Mouse (Mus musculus) MEL (cell line): ENCODE results near the gene Pjvk.

Source experiments
- BHLHE40 ChIP-seq: IDR thresholded peaks from 2 replicates; pipeline ENCODE4 v1.6.1; 2012; ENCODE audit warnings: low read depth, mild to moderate bottlenecking, inconsistent platforms, low read length, improper control_type of control experiment, borderline replicate concordance
- CHD2 ChIP-seq: IDR thresholded peaks from 2 replicates; pipeline ENCODE4 v1.6.1; 2011; ENCODE audit warnings: low read length, improper control_type of control experiment
- CTCF ChIP-seq, 3 experiments: IDR thresholded peaks in 2 of 3; conservative IDR thresholded peaks in 1 of 3; 2 replicates each; pipeline ENCODE4 v1.5.1; 2011 to 2012; ENCODE audit warnings: low read length in 3 of 3, low read depth in 2 of 3, mild to moderate bottlenecking in 2 of 3, improper control_type of control experiment in 1 of 3, inconsistent platforms in 1 of 3, mixed read lengths in 1 of 3, moderate library complexity in 1 of 3; ENCODE audit not compliant: control insufficient read depth in 1 of 3, insufficient read depth in 1 of 3, poor library complexity in 1 of 3, severe bottlenecking in 1 of 3
- EP300 ChIP-seq, 2 experiments: IDR thresholded peaks; 2 replicates each; pipeline ENCODE4 v1.6.1; 2011; ENCODE audit warnings: improper control_type of control experiment in 2 of 2, low read length in 2 of 2, low read depth in 1 of 2, mild to moderate bottlenecking in 1 of 2
- HCFC1 ChIP-seq: IDR thresholded peaks from 2 replicates; pipeline ENCODE4 v1.6.1; 2012; ENCODE audit warnings: low read depth, mild to moderate bottlenecking, inconsistent platforms, low read length, improper control_type of control experiment, moderate library complexity
- KAT2A ChIP-seq: conservative IDR thresholded peaks from 2 replicates; pipeline ENCODE4 v1.6.1; 2012; ENCODE audit warnings: low read depth, low read length, improper control_type of control experiment, inconsistent platforms
- MYB ChIP-seq: IDR thresholded peaks from 2 replicates; pipeline ENCODE4 v1.6.1; 2011; ENCODE audit warnings: mild to moderate bottlenecking, low read depth, low read length, improper control_type of control experiment
- POLR2A ChIP-seq, 2 experiments: IDR thresholded peaks; 2 replicates each; pipeline ENCODE4 v1.6.1; 2011 to 2012; ENCODE audit warnings: low read length in 2 of 2, mild to moderate bottlenecking in 2 of 2, control low read depth in 1 of 2, improper control_type of control experiment in 1 of 2, low read depth in 1 of 2, moderate library complexity in 1 of 2; ENCODE audit not compliant: control insufficient read depth in 1 of 2, insufficient read depth in 1 of 2, poor library complexity in 1 of 2
- POLR2AphosphoS2 ChIP-seq: IDR thresholded peaks from 2 replicates; pipeline ENCODE4 v1.6.1; 2011; ENCODE audit warnings: low read length, improper control_type of control experiment
- SMC3 ChIP-seq: IDR thresholded peaks from 2 replicates; pipeline ENCODE4 v1.6.1; 2011; ENCODE audit warnings: low read depth, low read length, improper control_type of control experiment
- TAL1 ChIP-seq: IDR thresholded peaks from 2 replicates; pipeline ENCODE4 v1.6.1; 2012; ENCODE audit warnings: mild to moderate bottlenecking, inconsistent platforms, low read length, moderate library complexity, mixed read lengths
- TCF12 ChIP-seq: IDR thresholded peaks from 2 replicates; pipeline ENCODE4 v1.6.1; 2014; ENCODE audit warnings: low read depth, mild to moderate bottlenecking, inconsistent platforms, low read length, improper control_type of control experiment, moderate library complexity
- ZMIZ1 ChIP-seq: IDR thresholded peaks from 2 replicates; pipeline ENCODE4 v1.6.1; 2012; ENCODE audit warnings: low read depth, mild to moderate bottlenecking, inconsistent platforms, low read length, improper control_type of control experiment, moderate library complexity

- TF ChIP-seq CTCF (IDR thresholded peaks at IDR 0.05 in 2 of 3, conservative IDR thresholded peaks at IDR 0.05 in 1 of 3; ENCODE audit: control insufficient read depth in 1 of 3, insufficient read depth in 1 of 3, low read depth in 2 of 3, low read length in 3 of 3, poor library complexity in 1 of 3, severe bottlenecking in 1 of 3): no peak
- peak; percentile 42 for TF ChIP-seq TAL1
- TF ChIP-seq POLR2AphosphoS2: no peak
- no peak for TF ChIP-seq KAT2A
- no peak for TF ChIP-seq TCF12
- no peak for TF ChIP-seq HCFC1
- no peak for TF ChIP-seq CHD2
- TF ChIP-seq EP300 (IDR thresholded peaks at IDR 0.05; ENCODE audit: low read depth in 1 of 2, low read length in 2 of 2): peak; percentile 69 to 84
- TF ChIP-seq POLR2A (IDR thresholded peaks at IDR 0.05; ENCODE audit: control insufficient read depth in 1 of 2, insufficient read depth in 1 of 2, low read depth in 1 of 2, low read length in 2 of 2, poor library complexity in 1 of 2): no peak
- no peak for TF ChIP-seq ZMIZ1
- TF ChIP-seq SMC3: no peak
- no peak for TF ChIP-seq MYB
- TF ChIP-seq BHLHE40: peak; percentile 87
Measured at GRCm38 (mm10) chr2:76610326-76611104, 37.8 kb upstream of the Pjvk start.
